Mouse (Mus musculus) cerebellum, adult 11 months (tissue): ENCODE measurements at regions not wholly inside any gene's neighbourhood (a gene's known extent, or its start where the extent isn't known, plus 50 kb on each side); places are given as distances from the start of the nearest gene placed in this dataset.

Source experiments
- DNase-seq: peaks from one replicate; pipeline ENCODE4 v3.0.0; 2022

DNA sequence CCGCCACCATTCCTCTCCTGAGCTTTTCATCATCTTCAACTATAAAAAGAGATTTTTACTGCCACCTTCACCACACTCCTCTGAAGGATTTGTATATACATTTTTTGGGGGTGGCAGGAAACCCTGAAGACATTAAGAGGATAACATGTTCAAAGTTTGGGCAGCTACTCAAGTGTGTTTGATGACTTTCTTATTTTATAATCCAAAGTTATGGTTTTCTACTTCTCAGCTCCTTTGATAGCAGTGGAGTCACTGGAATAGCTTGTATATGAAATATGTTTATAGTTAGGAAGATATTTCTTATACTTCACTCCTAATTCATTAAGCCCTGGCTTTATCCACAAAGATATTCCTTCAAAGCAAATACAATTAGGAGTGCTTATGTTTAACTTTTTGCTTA is 229.5 kb upstream of the Lcorl start:
- no peak for DNase-seq

DNA sequence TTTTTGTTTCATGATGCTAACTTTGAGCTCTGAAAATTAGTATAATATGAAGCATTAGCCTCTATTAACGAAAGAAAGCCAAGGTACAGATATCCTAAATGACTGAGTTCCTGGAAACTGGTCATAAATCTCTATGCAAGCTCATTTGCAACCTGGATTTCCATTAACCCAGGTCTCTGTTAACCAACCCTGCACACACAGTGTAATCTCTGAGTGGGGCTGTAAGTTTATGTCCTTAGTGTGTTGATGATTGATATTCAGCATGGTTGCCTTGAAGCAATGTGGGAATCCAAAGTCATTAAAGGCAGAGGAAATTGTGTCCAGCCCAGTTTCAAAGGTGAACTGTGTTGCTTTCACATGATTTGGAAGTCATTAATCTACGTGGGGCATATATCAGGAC is 225.9 kb upstream of the Lcorl start:
- DNase-seq: no peak

DNA sequence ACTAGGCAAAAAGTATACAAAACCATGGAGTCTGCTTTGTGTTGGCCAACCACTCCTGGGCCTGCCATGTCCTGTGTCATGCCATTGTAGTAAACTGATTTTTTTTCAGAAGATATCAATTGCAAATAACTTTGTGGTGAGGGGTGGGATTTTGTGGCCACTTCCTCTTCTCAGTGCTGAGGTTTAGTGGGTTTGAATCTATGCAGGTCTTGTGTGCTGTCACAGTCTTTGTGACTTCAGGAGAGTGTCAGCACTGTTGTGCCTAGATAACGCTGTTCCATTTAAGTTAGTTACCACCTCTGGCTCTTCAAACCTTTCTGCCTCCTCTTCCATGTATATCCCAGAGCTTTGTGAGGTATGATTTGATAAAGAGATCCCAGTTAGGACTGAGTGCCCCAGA is 216.3 kb upstream of the Lcorl start:
- no peak for DNase-seq

DNA sequence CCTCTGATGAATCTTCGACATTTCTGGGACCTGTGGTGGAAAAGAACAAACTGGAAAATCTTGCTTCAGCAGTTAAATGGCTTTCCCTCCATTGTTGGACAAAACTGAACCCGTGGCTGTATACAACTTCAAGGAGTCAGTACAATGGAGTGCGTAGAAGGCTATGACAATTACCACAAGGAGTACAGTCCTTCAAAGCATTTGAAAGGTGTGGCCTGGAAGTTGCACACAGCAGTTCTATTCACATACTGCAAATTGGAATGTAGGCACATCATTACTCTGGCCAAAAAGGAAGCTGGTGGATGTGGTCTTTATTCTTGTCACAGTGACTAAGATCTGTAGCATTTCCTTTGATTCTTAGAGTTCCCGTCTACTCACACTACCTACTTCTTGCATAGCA is 215.7 kb upstream of the Lcorl start:
- DNase-seq: no peak

DNA sequence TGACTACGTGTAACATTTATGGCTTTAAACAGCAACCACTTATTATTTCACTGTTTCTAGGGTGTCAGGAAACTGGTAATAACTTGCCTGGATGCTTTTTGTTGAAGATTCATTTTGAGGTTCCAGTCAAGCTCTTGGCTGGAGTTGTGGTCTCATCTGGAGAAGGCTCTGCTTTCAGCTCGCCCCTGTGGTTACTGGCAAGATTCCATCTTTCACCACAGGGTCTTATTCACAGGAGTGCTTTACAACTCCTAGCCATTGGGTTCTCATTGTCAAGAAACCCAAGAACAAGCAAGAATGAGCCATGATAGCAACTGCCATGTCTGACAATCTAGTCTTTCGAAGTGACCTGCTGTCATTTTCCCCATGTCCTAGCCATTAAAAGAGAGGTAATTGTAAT is 202.5 kb upstream of the Lcorl start:
- no peak for DNase-seq

DNA sequence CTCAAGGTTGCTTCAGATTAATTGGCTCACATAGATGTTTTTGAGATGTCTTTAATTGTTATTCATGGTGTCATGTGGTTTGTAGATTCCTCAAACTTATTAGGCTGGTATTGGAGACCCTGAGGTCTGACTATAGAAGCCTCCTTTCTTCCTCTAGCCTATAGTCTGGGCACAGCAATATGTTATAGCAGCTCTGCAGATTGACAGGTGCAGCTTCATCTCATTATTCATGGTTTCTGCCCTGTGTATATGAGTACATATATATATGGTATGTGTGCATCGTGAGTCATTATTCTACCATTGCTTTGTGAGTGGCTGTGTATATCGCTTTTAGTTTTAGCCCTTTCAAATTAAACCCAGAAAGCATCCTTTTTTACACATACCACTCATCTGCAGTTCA is 197.4 kb upstream of the Lcorl start:
- no peak for DNase-seq

DNA sequence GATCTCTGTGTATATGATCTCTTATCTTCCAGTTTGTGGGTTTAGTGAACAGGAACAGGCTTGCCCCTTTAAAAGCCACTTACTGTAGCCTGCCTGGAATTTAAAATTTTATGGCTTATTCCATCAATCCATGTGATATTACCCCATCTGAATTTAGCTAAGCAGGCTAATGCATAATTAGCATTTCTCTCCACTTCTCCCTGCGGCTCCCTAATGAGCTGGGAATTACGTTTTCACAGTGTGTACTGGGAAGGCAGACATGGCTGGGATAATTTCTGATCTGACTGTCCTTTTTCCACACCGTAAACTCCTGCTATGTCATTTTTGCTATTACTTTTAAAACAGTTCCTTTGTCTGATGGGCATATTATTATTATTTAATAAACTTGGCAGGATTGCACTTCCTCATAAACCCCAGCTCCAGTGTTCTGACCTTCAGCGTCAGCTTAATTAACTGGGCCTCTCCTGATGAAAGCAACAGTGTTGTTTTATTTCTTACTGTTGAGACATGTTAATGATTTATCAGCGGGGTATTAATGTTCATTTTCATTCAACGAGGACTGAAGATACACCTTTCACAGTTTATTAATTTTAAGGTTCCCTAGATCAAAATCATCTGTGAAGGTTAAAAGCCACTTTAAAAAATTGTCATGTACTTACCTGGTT is 185.4 kb upstream of the Lcorl start:
- DNase-seq: no peak

DNA sequence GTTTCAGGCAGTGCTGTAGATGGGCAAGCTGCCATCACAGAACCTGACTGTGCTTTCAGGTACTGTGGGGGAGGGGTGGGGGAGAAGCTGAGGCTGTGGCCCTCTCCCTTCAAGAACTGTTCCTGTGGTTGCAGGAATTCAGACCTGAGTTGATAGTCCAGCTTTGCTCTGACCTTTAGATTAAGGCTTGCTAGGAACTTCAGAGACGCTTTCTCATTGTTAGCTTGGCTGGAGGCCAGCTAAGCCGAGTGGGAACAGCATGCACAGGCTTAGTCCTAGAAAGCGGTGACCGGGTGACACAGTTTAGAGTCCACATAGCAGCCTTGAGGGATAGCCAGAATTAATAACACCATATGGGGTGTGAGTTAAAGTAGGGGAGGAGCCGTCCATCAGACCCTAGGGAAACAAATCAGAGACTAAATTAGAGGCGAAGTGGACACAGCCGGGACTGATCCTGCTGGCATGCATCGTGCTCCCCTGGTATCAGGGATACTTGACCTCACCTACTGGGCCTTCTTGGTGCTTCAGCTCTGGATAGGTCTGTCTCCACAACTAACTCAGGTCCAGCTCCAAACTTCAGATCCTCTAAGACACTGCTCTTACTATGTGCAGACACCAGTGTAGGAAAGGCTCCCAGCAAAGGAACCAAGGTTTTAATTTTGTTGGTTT is 175.7 kb upstream of the Lcorl start:
- peak; percentile 12 for DNase-seq

DNA sequence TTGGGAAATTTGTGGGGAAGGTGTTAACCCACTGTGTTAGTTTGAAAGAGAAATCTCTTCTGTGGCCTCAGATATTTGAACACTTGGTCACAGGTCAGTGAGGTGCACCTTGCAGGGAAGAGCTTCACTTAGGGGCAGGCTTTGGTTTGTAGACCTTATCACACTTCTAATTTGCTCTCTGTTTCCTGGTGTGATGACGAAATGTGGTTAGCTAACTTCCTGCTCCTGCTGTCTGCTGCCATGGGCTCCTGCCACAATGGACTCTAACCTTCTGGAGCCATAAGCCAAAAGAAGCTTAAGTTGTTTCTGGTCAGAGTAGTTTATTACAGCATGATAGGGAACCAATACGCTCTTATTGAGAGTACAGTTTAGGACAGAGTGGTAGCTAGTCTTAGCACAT is 174.8 kb upstream of the Lcorl start:
- DNase-seq: no peak

DNA sequence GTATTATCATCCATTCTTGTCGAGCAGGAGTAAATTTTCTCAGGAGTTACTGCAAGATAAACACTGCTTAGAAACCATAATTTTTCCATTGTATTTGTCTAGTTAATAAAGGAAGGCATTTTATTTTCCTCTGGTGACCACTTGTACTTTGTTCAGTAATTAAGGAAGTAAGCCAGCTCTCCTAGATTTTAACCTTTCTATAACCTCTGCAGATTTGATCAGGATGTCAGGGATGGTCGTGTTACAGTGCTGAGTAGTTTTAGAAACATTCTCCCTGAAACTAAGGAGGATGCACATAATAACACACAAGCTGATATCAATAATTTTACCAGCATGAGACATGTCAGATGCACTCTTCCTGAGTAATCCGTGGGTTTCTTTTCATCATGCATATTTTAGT is 166.7 kb upstream of the Lcorl start:
- no peak for DNase-seq

DNA sequence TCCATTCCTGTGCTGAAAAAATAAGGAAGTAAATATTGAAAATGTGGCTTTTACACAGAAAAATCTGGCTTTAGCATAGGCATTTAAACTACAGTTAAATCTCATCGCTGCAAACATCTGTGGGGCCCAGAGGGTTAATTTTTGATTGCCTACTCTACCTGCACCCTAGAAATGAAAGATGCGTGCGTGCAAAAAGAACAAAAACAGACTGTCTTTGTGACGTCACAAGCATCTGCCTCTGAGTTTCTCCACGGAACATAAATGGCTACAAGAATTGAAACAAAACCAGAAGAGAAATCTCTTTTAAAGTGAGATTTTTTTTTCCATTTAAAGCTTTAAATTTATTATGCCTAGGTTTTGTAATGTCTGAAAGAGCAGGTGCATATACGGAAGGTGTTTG is 166.0 kb upstream of the Lcorl start:
- DNase-seq: no peak

DNA sequence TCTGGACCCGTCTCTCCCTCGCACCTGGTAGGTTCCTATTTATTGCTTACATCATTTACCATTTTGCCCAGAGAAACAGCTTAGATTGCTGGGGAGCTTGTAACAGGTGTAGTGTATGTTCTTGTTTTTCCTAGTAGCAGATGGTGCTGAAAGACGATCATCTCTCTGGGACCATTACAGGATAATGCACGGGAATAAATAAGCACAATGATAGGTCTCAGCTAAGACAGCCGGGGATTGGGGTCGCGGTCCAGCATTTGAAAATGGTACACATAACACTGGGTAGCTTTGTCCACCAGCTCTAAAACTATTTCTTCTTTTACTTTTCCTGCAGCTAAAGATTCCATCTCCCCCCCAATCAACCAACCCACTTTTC is 164.6 kb upstream of the Lcorl start:
- DNase-seq: no peak

DNA sequence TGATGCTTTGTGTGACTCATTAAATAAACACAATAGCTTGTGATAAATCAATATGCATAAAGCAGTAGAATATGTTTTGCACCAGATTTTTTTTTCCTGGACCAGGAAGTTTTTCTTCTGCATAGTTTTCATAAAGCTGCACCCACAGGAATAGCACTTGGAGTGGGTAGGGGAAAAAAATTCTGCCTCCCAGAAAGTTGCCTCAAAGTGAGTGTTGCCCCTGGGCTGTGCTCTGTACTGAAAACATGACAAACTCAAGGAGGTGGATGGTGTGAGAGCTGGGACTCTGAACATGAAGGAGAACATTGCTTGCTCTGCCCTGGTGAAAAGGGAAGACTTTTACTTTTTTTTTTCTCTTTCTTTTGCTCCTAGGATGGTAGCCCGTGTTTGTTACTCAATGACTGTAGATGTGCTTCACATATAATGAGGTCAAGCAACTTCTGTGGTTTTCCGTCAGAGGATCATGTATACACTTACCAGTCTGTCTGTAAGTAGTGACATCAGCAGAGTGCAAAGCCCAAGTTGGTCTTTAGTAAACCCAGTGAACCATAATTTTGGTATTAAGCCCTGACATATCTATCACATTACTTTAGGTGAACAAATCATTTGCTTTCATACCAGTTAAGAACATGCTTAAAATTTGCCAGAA is 164.1 kb upstream of the Lcorl start:
- no peak for DNase-seq

DNA sequence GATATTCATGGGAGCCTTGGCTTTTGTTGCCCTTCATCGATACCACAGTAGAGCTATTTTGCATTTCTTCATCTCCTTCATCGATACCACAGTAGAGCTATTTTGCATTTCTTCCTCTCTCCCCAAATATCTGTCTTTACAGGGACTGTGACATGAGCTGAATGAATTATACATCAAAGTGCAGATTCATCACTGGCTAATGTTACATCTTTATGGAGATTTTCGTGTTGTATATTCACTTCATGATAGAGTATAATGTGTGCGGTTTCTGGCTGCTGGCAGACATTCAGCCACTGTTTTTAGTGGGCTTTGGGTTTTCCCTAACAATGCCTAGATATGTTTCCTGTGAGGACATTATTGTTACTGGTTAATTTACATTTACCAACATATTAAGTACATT is 162.8 kb upstream of the Lcorl start:
- no peak for DNase-seq

DNA sequence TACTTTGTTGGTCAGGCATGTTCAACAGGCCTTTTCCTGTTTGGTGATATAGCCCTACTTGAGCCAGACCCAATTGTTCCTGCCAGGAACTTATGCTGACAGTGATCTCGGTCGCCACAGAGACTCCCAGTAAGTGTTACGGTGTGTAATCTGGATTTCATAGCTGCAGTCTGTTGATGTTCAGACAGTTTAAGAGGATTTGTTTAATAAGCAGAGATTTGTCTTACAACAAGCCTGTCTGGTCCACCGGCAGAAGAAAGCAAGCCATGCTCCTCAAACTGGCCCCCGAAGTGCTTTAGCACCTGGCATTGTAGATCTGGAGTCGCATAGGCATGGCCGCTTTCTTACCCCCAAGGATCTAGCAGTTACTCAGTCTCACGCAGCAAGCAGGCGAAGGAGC is 150.0 kb upstream of the Lcorl start:
- DNase-seq: no peak

DNA sequence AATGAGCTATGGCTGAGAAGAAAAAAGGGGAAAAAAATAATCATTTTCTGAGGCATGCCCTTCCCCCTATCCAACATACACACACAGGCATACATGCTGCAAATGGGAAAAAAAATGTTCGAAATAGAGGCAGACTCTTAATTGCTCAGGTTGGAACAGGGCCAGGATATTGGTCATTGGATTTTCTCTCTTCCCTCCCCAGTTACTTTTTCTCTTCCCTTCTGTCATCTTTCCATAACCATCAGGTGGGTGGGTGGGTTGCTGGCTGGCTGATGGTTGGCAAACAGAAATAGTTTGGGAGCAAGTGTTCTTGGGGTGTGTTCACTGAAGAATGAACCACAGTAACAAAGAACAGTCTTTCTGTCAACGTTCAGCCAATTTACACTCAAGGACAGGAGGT is 149.3 kb upstream of the Lcorl start:
- DNase-seq: no peak

DNA sequence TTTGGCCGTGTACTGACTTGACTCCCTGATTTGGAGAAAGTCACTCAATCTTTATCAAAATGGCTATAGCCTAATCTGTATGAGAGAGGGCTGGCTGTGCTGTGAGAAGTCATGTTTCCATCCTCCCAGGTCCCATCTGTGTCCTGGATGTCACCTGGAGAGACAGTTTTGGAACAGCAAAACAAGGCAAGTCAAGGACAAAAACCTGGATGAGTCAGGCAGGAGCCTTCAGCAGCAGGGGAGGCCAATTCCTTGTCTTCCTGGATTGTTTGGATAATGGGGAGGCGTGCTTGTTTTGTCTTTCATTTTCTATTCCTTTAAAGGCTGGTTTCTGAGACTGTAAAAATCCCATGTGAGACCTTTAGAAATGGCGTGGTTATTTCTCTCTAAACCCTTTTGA is 148.8 kb upstream of the Lcorl start:
- DNase-seq: no peak

DNA sequence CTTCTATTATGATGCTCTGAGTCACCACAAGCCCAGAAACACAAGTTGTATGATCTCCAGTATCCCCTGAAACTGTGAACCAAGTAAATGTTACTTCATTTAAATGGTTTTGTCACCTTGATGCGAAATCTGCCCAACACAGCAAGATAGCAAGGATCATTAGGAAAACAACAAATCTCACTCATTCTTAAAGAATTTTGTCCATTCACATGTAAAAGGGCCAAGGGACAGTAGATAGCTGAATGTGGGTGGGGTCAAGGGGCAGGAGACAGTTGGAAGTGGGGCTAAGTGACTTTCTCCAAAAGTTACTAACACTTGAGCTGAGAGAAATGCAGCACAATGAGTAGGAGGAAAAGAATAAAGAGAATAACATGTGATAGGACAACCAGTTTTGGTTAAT is 148.2 kb upstream of the Lcorl start:
- DNase-seq: no peak

DNA sequence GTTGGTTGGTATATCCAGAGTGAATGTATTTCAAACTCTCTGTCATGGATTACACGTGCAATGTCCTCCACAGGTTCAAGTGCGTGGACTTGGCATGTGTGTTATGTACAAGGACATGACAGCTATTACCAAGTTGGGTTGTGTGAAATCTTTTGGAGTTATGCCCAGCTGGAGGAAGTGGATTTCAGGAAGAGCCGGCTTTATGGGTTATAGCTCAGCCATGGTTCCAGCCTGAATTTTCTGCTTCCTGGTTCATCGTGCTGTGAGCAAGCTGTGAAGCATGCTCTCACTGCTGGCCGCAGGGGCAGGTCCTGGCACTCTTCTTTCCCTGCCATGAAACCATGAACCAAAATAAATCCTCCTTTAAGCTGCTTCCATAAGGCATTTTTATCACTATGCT is 144.6 kb upstream of the Lcorl start:
- DNase-seq: no peak

DNA sequence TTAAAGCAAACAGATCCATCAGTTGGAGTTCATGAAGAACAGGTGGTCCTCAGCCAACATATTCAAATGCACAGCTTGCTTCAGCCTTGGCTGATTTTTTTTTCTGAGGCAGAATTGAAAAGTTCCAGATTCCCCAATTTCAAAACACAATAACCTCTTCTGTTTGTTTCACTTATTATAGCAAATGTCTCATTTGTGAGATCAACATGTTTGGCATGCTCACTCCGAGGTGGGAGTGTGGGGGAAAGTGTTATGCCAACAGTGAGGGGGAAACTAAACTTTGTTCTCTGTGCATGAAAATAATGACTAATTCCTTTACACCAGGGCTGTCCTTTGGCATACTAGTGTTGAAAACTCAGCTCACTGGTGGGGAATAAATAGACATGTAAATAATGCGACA is 100.4 kb upstream of the Lcorl start:
- DNase-seq: no peak

DNA sequence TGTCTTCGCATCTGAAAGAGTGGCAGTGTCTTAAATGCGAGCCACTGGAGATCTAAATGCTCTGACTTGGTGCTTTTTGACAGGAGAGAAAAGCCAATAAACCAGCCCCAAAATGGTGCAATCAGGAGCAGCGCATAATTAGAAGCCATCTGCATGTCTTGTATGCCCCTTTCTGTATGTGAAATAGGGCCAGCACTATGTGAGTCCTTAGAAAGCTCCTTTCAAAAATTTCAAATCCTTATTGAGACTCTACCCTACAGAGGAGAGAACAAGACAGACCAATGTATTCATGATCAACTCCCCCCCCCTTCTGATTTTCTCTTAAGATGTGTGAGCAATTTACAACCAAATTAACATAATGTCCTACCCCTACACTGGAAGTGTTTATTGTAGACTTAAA is 86.6 kb upstream of the Lcorl start:
- DNase-seq: no peak

DNA sequence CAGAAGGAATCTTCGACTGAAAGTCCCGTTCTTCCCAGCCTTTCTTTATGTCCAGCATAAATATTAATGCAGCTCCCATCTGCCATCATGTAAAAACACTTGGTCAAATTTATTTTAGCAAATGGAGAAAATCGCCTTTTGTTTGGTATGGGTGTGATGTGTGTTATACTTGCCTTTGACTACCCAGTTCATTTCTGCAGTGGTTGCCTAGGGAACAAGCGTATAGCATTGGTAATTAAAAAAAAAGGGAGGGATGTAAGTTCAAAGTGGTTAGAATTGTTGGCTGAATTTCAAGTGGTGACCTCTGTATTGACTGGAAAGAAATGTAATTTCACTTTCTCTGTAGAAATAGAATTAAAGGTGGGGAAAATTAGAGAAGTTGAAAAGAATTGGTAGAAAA is 75.6 kb upstream of the Lcorl start:
- no peak for DNase-seq

DNA sequence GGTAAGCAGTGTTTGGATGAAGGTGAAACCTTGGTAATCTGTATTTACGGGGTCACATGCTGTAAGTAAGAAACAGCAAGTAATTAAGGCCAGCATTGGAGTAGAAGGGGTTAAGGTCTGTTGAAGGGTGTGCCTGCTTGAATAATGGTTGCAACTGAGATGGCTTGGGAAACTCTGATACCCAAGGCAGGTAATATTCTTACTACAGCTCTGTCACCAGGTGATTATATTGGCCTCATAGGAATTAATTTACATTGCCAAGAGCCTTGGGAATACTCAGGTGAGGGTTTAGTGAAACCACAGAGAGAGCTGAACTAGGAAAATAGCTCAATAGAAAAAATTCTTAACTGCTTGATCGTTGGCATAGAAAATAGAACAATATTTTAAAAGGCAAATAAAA is 73.8 kb upstream of the Lcorl start:
- no peak for DNase-seq

DNA sequence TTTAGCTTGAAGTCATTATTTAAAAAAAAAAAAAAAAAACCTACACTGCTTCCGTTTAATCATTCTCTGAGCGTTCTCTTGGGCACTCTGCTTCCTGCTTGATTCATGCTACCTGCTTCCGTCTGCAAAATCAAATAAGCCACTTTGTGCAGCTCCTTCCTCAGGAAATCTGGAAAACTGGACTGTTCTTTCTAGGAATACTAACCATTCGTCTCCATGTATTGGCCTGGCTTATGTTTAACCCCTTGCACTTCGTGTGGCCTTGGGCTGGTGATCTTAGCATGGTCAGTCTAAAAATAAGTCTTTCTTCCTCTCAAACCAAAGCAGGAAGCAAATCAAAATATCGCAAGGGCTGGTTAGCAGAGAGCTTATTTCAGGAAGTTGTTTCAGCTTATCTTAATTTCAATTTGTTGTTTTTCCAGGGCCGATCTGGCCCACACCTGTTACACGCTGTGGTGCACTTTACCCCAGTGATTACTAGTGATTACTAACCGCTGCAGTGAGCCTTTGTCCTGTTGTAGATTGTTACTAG is 68.5 kb upstream of the Lcorl start:
- DNase-seq: no peak
